15 mouse cellular contexts compared by ENCODE assay signal in genomic region chr12:117256849-117257204, GRCm38 (mm10).
DNase-seq lines count a peak whose midpoint lies in the region; ATAC-seq lines count a peak whose summit lies in the region.
"Had no signal": no experiment of that assay in that cellular context is flagged by ENCODE, and none has a peak within 500 bp of the region (broad histone marks: within the 10 kb centered on the region; RNA-seq: fewer than 3 reads in every experiment).

No protein-coding gene starts in this region.

- no peak overlapping the region for H3K4me3 ChIP-seq in neural tube, embryonic 11.5 days (ENCODE audit: low read depth, low read length)
- H3K4me3 ChIP-seq in hindbrain, embryonic 11.5 days (ENCODE audit: low read depth, low read length), result no peak overlapping the region
- no peak overlapping the region for H3K4me3 ChIP-seq in midbrain, embryonic 11.5 days (ENCODE audit: low read depth, low read length)
- no peak overlapping the region for H3K4me3 ChIP-seq in heart, embryonic 10.5 days
- H3K4me3 ChIP-seq: embryonic facial prominence, embryonic 15.5 days; heart, embryonic 13.5 days; limb, embryonic 15.5 days; stomach, embryonic 15.5 days had no signal

- no peaks in the 10 kb centered on the region for H3K36me3 ChIP-seq in neural tube, embryonic 11.5 days (ENCODE audit: control insufficient read depth, insufficient read depth, low read length)
- no peaks in the 10 kb centered on the region for H3K36me3 ChIP-seq in hindbrain, embryonic 11.5 days (ENCODE audit: control insufficient read depth, insufficient read depth, low read length)
- peaks cover 19% of the 10 kb centered on the region for H3K36me3 ChIP-seq in midbrain, embryonic 11.5 days (ENCODE audit: control insufficient read depth, insufficient read depth, low read length)
- H3K36me3 ChIP-seq in heart, embryonic 10.5 days, result no peaks in the 10 kb centered on the region
- H3K36me3 ChIP-seq: embryonic facial prominence, embryonic 15.5 days; heart, embryonic 13.5 days; limb, embryonic 15.5 days; stomach, embryonic 15.5 days had no signal

- no peaks in the 10 kb centered on the region for H3K27me3 ChIP-seq in neural tube, embryonic 11.5 days (ENCODE audit: control insufficient read depth, insufficient read depth, low read length)
- no peaks in the 10 kb centered on the region for H3K27me3 ChIP-seq in hindbrain, embryonic 11.5 days (ENCODE audit: control insufficient read depth, insufficient read depth, low read length)
- no peaks in the 10 kb centered on the region for H3K27me3 ChIP-seq in midbrain, embryonic 11.5 days (ENCODE audit: control insufficient read depth, insufficient read depth, low read length)
- H3K27me3 ChIP-seq in heart, embryonic 10.5 days (ENCODE audit: insufficient read depth, poor library complexity, severe bottlenecking), result peaks cover 30% of the 10 kb centered on the region; the same call in 1 of the 2 replicates
- H3K27me3 ChIP-seq: embryonic facial prominence, embryonic 15.5 days; limb, embryonic 15.5 days; stomach, embryonic 15.5 days had no signal

- no peak for DNase-seq in neural tube, embryonic 11.5 days (ENCODE audit: low spot score)
- no peak for DNase-seq in neural tube, embryonic 10.5 days (ENCODE audit: extremely low spot score, low spot score)
- no peak for DNase-seq in hindbrain, embryonic 11.5 days (ENCODE audit: low spot score)
- peak; percentile 97 for DNase-seq in midbrain, embryonic 11.5 days (ENCODE audit: low spot score, missing footprints)
- no peak for DNase-seq in lung, adult 18-20 months
- DNase-seq in heart, embryonic 10.5 days (ENCODE audit: low spot score), result no peak
- no peak for DNase-seq in layer of hippocampus, adult 11-12 months (ENCODE audit: low spot score)
- DNase-seq in kidney, postnatal 10 days, result no peak
- DNase-seq: adrenal gland, postnatal 10 days; lung, embryonic 14.5 days; thymus, postnatal 25 days had no signal

- no peak overlapping the region for H3K4me2 ChIP-seq in neural tube, embryonic 11.5 days (ENCODE audit: low read depth)
- H3K4me2 ChIP-seq in hindbrain, embryonic 11.5 days (replicated peaks; ENCODE audit: low read depth, low read length), result no peak overlapping the region
- H3K4me2 ChIP-seq in midbrain, embryonic 11.5 days, result no peak overlapping the region; the same call in 1 of the 2 replicates
- H3K4me2 ChIP-seq: embryonic facial prominence, embryonic 15.5 days; heart, embryonic 13.5 days; limb, embryonic 15.5 days; lung, embryonic 14.5 days; stomach, embryonic 15.5 days had no signal

- H3K9me3 ChIP-seq in neural tube, embryonic 11.5 days (ENCODE audit: control insufficient read depth, low read length), result no peaks in the 10 kb centered on the region
- no peaks in the 10 kb centered on the region for H3K9me3 ChIP-seq in hindbrain, embryonic 11.5 days (ENCODE audit: control insufficient read depth, low read length)
- H3K9me3 ChIP-seq in midbrain, embryonic 11.5 days (ENCODE audit: control insufficient read depth, low read length), result no peaks in the 10 kb centered on the region
- no peaks in the 10 kb centered on the region for H3K9me3 ChIP-seq in heart, embryonic 10.5 days
- H3K9me3 ChIP-seq: embryonic facial prominence, embryonic 15.5 days; heart, embryonic 13.5 days; limb, embryonic 15.5 days; stomach, embryonic 15.5 days had no signal

- H3K9ac ChIP-seq in neural tube, embryonic 11.5 days (ENCODE audit: low read length), result no peak overlapping the region
- H3K9ac ChIP-seq in hindbrain, embryonic 11.5 days (ENCODE audit: low read depth, low read length), result peak overlapping the region; percentile 40; the same call in 1 of the 2 replicates
- peak overlapping the region; percentile 34; the same call in 1 of the 2 replicates for H3K9ac ChIP-seq in midbrain, embryonic 11.5 days (ENCODE audit: low read length)
- H3K9ac ChIP-seq: embryonic facial prominence, embryonic 15.5 days; heart, embryonic 13.5 days; limb, embryonic 15.5 days; lung, embryonic 14.5 days; stomach, embryonic 15.5 days had no signal

- WGBS in neural tube, embryonic 11.5 days, result 40% methylated on average over 5 of the region's 5 CpGs
- WGBS in hindbrain, embryonic 11.5 days, result 25% methylated on average over 5 of the region's 5 CpGs
- WGBS in midbrain, embryonic 11.5 days, result 13% methylated on average over 5 of the region's 5 CpGs
- 70% methylated on average over 5 of the region's 5 CpGs for whole genome bisulfite sequencing in heart, embryonic 10.5 days

- peaks cover 26% of the 10 kb centered on the region for H3K4me1 ChIP-seq in neural tube, embryonic 11.5 days (ENCODE audit: control insufficient read depth, insufficient read depth, low read length)
- peaks cover 17% of the 10 kb centered on the region for H3K4me1 ChIP-seq in hindbrain, embryonic 11.5 days (replicated peaks; ENCODE audit: control insufficient read depth, insufficient read depth, low read length)
- H3K4me1 ChIP-seq in midbrain, embryonic 11.5 days (ENCODE audit: control insufficient read depth, insufficient read depth, low read length), result peaks cover 80% of the 10 kb centered on the region
- peaks cover 12% of the 10 kb centered on the region for H3K4me1 ChIP-seq in heart, embryonic 10.5 days
- H3K4me1 ChIP-seq: stomach, embryonic 15.5 days had no signal

- H3K27ac ChIP-seq in neural tube, embryonic 11.5 days (ENCODE audit: low read depth, low read length), result peak overlapping the region; percentile 73
- peak overlapping the region; percentile 93 for H3K27ac ChIP-seq in hindbrain, embryonic 11.5 days (ENCODE audit: low read depth, low read length)
- peak overlapping the region; percentile 99 for H3K27ac ChIP-seq in midbrain, embryonic 11.5 days (ENCODE audit: low read depth, low read length)
- H3K27ac ChIP-seq in heart, embryonic 10.5 days, result no peak overlapping the region
- H3K27ac ChIP-seq: embryonic facial prominence, embryonic 15.5 days; heart, embryonic 13.5 days; limb, embryonic 15.5 days; stomach, embryonic 15.5 days had no signal

- no peak for ATAC-seq in neural tube, embryonic 11.5 days (ENCODE audit: insufficient read depth, low FRiP score, low TSS enrichment)
- ATAC-seq in hindbrain, embryonic 11.5 days (ENCODE audit: low FRiP score), result no peak
- no peak for ATAC-seq in midbrain, embryonic 11.5 days (ENCODE audit: low FRiP score)
